Comparison of ENCODE assay signal across 9 mouse cellular contexts in the genomic region with DNA sequence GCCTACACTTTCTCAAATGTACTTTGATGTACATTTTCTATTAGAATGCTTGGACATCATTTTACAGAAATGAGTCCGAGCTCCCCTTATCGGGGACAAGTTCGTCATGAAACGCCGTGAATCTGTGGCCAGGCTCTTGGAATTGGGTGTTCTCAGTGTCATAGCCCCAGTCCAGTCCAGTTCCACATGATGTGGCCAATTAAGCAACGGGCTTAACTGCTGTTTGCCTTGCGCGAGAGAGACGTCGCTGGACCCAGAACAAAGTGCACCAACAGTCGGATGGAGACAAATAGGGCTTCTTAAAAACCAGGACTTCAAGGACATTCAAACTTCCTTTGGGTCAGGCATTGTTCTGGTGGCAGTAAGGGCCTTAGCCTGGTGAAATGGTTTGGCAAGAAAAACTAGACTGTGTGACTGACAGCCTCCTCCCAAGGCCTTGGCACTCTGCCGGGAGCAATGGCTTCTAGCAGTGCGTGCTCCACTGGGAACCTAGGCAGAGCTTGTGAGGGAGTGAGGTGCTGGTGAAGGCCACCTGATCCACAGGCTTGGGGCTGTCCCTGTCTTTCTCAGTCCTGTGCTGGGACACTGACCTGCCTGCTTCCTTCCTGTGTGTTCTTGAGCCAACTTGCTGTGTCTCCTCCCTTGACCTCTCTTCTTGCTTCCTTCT. TPM values are rescaled to one million over a fixed set of nuclear protein-coding genes. Genes with fewer than 3 reads are reported as not detected.
DNase-seq lines count a peak whose midpoint lies in the region; ATAC-seq and TF ChIP-seq lines count a peak whose summit lies in the region.
"Had no signal": no experiment of that assay in that cellular context is flagged by ENCODE, and none has a peak within 500 bp of the region (broad histone marks: within the 10 kb centered on the region; RNA-seq: fewer than 3 reads in every experiment).

No protein-coding gene starts in this region.

- 64% methylated on average over 13 of the region's 13 CpGs for WGBS in forebrain, postnatal 0 days
- WGBS in lung, postnatal 0 days, result 65% methylated on average over 13 of the region's 13 CpGs
- 91% methylated on average over 13 of the region's 13 CpGs for WGBS in midbrain, embryonic 14.5 days

- H3K9ac ChIP-seq in forebrain, postnatal 0 days, result no peak overlapping the region
- no peak overlapping the region for H3K9ac ChIP-seq in lung, postnatal 0 days (replicated peaks; ENCODE audit: low read depth)
- no peak overlapping the region for H3K9ac ChIP-seq in midbrain, embryonic 14.5 days (replicated peaks; ENCODE audit: low read length)

- no peaks in the 10 kb centered on the region for H3K36me3 ChIP-seq in forebrain, postnatal 0 days (ENCODE audit: insufficient read depth)
- H3K36me3 ChIP-seq in lung, postnatal 0 days (ENCODE audit: insufficient read depth, low read length), result no peaks in the 10 kb centered on the region
- no peaks in the 10 kb centered on the region for H3K36me3 ChIP-seq in midbrain, embryonic 14.5 days (ENCODE audit: control insufficient read depth, insufficient read depth, low read length)

- no peak overlapping the region for H3K4me2 ChIP-seq in forebrain, postnatal 0 days (ENCODE audit: low read depth)
- no peak overlapping the region for H3K4me2 ChIP-seq in lung, postnatal 0 days (replicated peaks; ENCODE audit: low read depth, low read length)
- H3K4me2 ChIP-seq in midbrain, embryonic 14.5 days (ENCODE audit: low read length), result no peak overlapping the region

- no peaks in the 10 kb centered on the region for H3K27me3 ChIP-seq in forebrain, postnatal 0 days (ENCODE audit: insufficient read depth, low read length)
- no peaks in the 10 kb centered on the region for H3K27me3 ChIP-seq in lung, postnatal 0 days (replicated peaks; ENCODE audit: insufficient read depth, low read length)
- H3K27me3 ChIP-seq in midbrain, embryonic 14.5 days (ENCODE audit: control insufficient read depth, insufficient read depth, low read length), result no peaks in the 10 kb centered on the region

- H3K4me1 ChIP-seq in forebrain, postnatal 0 days (ENCODE audit: insufficient read depth), result no peaks in the 10 kb centered on the region
- peaks cover 16% of the 10 kb centered on the region; the same call in 1 of the 2 replicates for H3K4me1 ChIP-seq in lung, postnatal 0 days (ENCODE audit: insufficient read depth, low read depth, low read length)
- no peaks in the 10 kb centered on the region for H3K4me1 ChIP-seq in midbrain, embryonic 14.5 days (ENCODE audit: control insufficient read depth, insufficient read depth, low read length)

- intact Hi-C loops in heart, postnatal 25 days (cut with DNase I), result no loop called here
- intact Hi-C loops in left cerebral cortex, postnatal 14 days (cut with DNase I), result no loop called here

- peak; percentile 53 to 60 for DNase-seq in heart, adult 18-20 months
- DNase-seq in heart, postnatal 25 days (ENCODE audit: low spot score), result no peak
- DNase-seq in adrenal gland, adult 18-20 months (ENCODE audit: low spot score in 2 of 2), result peak; percentile 71 to 73
- DNase-seq in forebrain, postnatal 0 days, result no peak
- peak; percentile 46 for DNase-seq in lung, postnatal 0 days (ENCODE audit: low spot score)
- DNase-seq in T-cell, adult 2 months (ENCODE audit: low spot score), result no peak
- DNase-seq in left cerebral cortex, postnatal 14 days (ENCODE audit: low spot score in 2 of 2), result no peak
- no peak for DNase-seq in midbrain, embryonic 14.5 days

- TF ChIP-seq EP300 in lung, postnatal 0 days (IDR thresholded peaks at IDR 0.05), result no peak

- TF ChIP-seq CTCF in forebrain, postnatal 0 days (IDR thresholded peaks at IDR 0.05; ENCODE audit: low read depth), result no peak
- TF ChIP-seq CTCF in lung, postnatal 0 days (IDR thresholded peaks at IDR 0.05), result no peak

- peak; percentile 23; the same call in 1 of the 2 replicates for ATAC-seq in forebrain, postnatal 0 days
- 0 out of 2 replicates have a peak, but pooled peaks have one; percentile 7 for ATAC-seq in lung, postnatal 0 days
- ATAC-seq in midbrain, embryonic 14.5 days (ENCODE audit: low FRiP score, low TSS enrichment), result no peak

- no peak overlapping the region for H3K4me3 ChIP-seq in forebrain, postnatal 0 days (ENCODE audit: low read depth, low read length)
- no peak overlapping the region for H3K4me3 ChIP-seq in lung, postnatal 0 days (ENCODE audit: low read depth, low read length)
- no peak overlapping the region for H3K4me3 ChIP-seq in midbrain, embryonic 14.5 days (replicated peaks; ENCODE audit: low read depth, low read length)

- H3K27ac ChIP-seq in forebrain, postnatal 0 days (ENCODE audit: low read depth, low read length), result no peak overlapping the region
- H3K27ac ChIP-seq in lung, postnatal 0 days (ENCODE audit: low read length), result no peak overlapping the region
- H3K27ac ChIP-seq in midbrain, embryonic 14.5 days (replicated peaks; ENCODE audit: low read depth, low read length), result no peak overlapping the region
- H3K27ac ChIP-seq: kidney, postnatal 0 days had no signal

- no peaks in the 10 kb centered on the region for H3K9me3 ChIP-seq in forebrain, postnatal 0 days (ENCODE audit: low read length)
- H3K9me3 ChIP-seq in lung, postnatal 0 days (ENCODE audit: low read length), result no peaks in the 10 kb centered on the region
- no peaks in the 10 kb centered on the region for H3K9me3 ChIP-seq in midbrain, embryonic 14.5 days (ENCODE audit: control insufficient read depth, low read length)

RNA-seq across cellular contexts. Expression of a gene that starts 11.5 kb away (rescaled TPM):
- total RNA-seq in heart, adult 18-20 months (2021), result 10 to 100 TPM; 56.9 to 65.1 TPM
- total RNA-seq in heart, postnatal 25 days (2021), result 10 to 100 TPM; 64.4 to 66.1 TPM
- total RNA-seq in adrenal gland, adult 18-20 months (2021), result 10 to 100 TPM; 79.9 to 80.3 TPM
- 17.2 and 24.2 TPM in 2 replicates for total RNA-seq in forebrain, postnatal 0 days (2014; rRNA removed)
- polyA plus RNA-seq in forebrain, postnatal 0 days (2015; fragmentation: Nextera tagmentation; extraction: Ambion mirVana), result 11.3 and 22.3 TPM in 2 replicates
- 17.3 and 20.2 TPM in 2 replicates for polyA plus RNA-seq in lung, postnatal 0 days (2015; fragmentation: Nextera tagmentation; extraction: Ambion mirVana)
- total RNA-seq in left cerebral cortex, postnatal 14 days (2021), result 10 to 100 TPM; 44.0 to 48.1 TPM
- 24.5 and 33.6 TPM in 2 replicates for polyA plus RNA-seq in midbrain, embryonic 14.5 days (2014; fragmentation: Nextera tagmentation; extraction: Ambion mirVana)

Comparison
In these comparisons a context has a peak if more than half of its experiments do, and no peak if none do; other contexts are left out.
1. DNase-seq: peak in heart, adult 18-20 months (2 of 2), adrenal gland, adult 18-20 months (2 of 2) and lung, postnatal 0 days (single experiment); none in heart, postnatal 25 days (single experiment), forebrain, postnatal 0 days (single experiment), T-cell, adult 2 months (single experiment), left cerebral cortex, postnatal 14 days (0 of 2) and midbrain, embryonic 14.5 days (single experiment).